Mouse (Mus musculus): ENCODE data around the gene Tgfbrap1. TPM values are rescaled to one million over a fixed set of nuclear protein-coding genes. Genes with fewer than 3 reads are reported as not detected.
A peak's percentile ranks its signal among the peaks of the same experiment; 100 is the strongest.

The Tgfbrap1 gene
- polyA plus RNA-seq (2015; fragmentation: Nextera tagmentation; extraction: Ambion mirVana): 18.1 and 18.2 TPM in 2 replicates

DNA sequence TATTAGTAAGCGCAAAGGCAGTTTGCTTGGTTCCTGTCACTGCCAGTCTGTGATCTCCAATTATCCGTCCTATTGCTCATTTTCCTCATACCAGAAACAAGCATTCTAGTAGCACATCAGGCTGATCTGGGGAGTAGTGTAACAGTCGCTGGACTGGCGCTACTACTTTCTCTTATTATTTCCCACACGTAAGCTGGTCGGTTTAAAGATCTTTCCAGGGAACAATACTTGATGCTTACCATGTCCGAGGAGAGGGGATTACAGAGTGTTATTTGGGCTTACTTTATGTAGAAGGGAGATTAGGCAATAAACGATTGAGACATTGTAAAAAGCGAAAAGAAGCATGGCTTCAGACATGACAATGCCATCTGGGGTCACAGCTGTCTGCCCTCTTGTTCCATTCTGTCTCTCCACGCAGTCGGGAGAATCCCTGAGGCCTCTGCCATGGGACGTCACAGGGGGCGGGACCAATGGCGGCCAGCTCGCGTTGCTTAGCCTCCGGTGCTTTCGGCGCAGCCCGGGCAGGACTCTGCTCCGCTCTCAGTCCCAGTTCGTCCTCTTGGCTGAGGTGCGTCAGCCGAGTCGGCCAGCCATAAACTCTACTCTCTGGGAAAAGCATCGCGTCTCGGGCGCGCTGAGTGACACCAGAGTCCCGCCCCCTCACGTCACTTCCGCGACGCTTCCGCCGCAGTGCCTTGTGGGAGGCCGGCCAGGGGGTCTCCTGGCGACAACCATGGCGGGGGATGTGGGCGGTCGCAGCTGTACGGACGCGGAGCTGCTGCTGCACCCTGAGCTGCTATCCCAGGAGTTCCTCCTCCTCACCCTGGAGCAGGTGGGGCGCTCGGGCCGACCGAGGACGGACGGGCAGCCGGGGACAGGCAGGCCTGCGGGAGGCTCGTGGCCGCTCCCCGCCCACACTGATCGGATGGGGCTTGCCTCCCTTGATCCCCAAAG is at the start of gene Tgfbrap1, which contains the start of gene AI597479:
Tgfbrap1 (minus strand) TSS at position 607 of the 954 bp plus-strand sequence.
AI597479 (plus strand) TSS at position 680 of the 954 bp plus-strand sequence.
- Histone ChIP-seq H3K27me3 (no peaks in the 10 kb centered on the region), H3K4me3 (peak within 1 kb of the TSS; percentile 64), H3K36me3 (peaks cover 15% of the 10 kb centered on the region), H3K4me1 (peaks cover 31% of the 10 kb centered on the region), H3K27ac (replicated peaks) (peak within 1 kb of the TSS; percentile 98), H3K9ac (replicated peaks) (peak within 1 kb of the TSS; percentile 90), H3K4me2 (replicated peaks) (peak within 1 kb of the TSS; percentile 73), H3K9me3 (no peaks in the 10 kb centered on the region)
- ATAC-seq (replicated peaks): peak; percentile 96
- WGBS: under 1% methylated on average over 57 of the region's 57 CpGs

DNA sequence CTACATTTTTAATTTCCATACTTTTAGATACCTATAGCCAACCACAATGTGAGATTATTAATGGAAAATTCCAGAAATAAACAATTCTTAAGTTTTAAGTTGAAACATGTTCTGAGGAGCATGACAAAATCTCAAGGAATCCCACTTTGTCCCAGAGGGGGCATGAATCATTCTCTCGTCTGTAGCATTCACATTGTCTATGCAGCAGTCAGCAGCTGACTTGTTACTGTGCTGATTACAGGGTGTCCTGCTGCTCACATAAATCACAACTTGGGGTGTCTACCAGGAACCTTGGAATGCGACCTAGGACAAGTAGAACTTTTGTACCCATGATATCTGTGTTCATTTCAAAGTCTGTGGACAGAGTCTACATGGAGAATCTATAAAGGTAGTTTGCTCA is 49.0 kb upstream of the Tgfbrap1 start:
- ATAC-seq (replicated peaks): no peak
- H3K9me3 ChIP-seq: no peaks in the 10 kb centered on the region
- H3K27me3 ChIP-seq: no peaks in the 10 kb centered on the region
- H3K9ac ChIP-seq (replicated peaks): no peak overlapping the region
- peaks cover 4% of the 10 kb centered on the region; the same call in 1 of the 2 replicates for H3K4me1 ChIP-seq
- no peak overlapping the region for H3K4me3 ChIP-seq
- H3K4me2 ChIP-seq (replicated peaks): no peak overlapping the region
- H3K27ac ChIP-seq (replicated peaks): no peak overlapping the region
- H3K36me3 ChIP-seq: no peaks in the 10 kb centered on the region
- 66% methylated on average over 2 of the region's 2 CpGs for WGBS

DNA sequence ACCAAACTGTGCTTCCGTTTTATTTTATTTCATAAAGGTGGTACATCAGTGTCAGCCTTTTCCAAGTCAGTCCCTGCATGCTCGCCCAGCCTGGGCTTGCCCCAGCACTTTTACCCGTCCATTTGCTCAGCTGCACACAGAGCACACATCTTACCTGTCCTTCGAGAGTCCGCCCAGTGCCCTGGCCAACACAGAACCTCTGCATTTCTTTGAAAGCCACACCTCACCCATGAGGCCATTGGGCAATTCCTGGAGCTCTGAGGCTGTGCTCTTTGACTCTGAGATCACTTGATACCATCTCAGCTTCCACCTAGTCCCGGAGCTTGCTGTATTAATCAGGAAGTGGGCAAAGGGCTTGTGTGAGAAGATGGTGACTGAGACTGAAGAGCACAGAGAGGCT is 47.0 kb upstream of the Tgfbrap1 start:
- no peak for ATAC-seq (replicated peaks)
- Histone ChIP-seq H3K9ac (replicated peaks) (no peak overlapping the region), H3K4me3 (no peak overlapping the region), H3K36me3 (no peaks in the 10 kb centered on the region), H3K4me2 (replicated peaks) (no peak overlapping the region), H3K27ac (replicated peaks) (no peak overlapping the region), H3K4me1 (peaks cover 11% of the 10 kb centered on the region; the same call in 1 of the 2 replicates), H3K27me3 (no peaks in the 10 kb centered on the region), H3K9me3 (no peaks in the 10 kb centered on the region)
- 91% methylated on average over 6 of the region's 6 CpGs for WGBS

DNA sequence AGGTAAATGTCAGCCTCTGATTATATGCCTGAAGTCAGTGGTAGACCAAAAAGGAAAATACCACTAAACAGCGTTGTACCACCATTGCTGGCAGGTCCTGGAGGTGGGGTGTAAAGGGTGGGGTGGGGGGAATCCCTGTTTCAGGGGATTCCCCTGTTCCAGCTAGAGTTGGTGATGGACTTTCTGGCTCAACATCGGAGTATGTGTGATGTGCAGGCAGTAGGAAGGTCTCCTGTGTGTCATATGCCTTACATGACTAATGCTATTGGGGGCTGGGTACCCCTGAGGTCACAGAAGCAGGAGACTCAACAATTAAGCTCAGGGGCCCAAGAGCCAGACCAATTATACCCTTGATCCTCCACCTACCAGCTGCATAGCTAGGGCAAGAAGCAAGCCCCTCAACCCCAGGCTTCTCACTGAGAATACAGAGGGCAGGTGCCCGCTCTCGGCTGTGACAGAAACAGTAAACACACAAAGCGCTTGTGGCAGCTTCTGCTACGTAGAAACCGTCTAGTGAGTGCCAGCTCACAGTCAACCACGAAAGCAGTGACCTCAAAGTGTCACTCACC is 46.0 kb upstream of the Tgfbrap1 start:
- WGBS: 80% methylated on average over 8 of the region's 8 CpGs
- H3K27ac ChIP-seq (replicated peaks): no peak overlapping the region
- ATAC-seq (replicated peaks): no peak
- no peak overlapping the region for H3K4me3 ChIP-seq
- no peaks in the 10 kb centered on the region for H3K36me3 ChIP-seq
- H3K4me2 ChIP-seq (replicated peaks): no peak overlapping the region
- H3K4me1 ChIP-seq: peaks cover 11% of the 10 kb centered on the region; the same call in 1 of the 2 replicates
- no peaks in the 10 kb centered on the region for H3K27me3 ChIP-seq
- H3K9ac ChIP-seq (replicated peaks): no peak overlapping the region
- H3K9me3 ChIP-seq: no peaks in the 10 kb centered on the region

DNA sequence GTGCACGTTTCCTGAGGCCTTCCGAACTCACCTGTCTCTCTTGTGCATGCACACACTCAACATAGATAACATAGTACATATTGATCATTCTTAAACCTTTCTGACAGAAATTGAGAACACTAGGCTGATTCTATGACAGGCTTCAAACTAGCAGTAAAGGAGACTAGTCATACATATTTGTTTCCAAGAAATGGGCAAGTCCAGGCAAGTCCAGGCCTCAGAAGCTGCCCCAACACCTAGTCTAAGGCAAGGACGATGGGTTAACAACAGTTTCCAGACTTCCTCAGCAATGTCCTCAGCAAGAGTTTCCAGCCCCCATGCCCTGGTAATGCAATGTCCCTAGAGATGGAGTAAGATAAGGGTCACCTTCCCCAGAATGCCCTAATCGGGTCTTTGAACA is 45.4 kb upstream of the Tgfbrap1 start:
- Histone ChIP-seq H3K27me3 (no peaks in the 10 kb centered on the region), H3K36me3 (no peaks in the 10 kb centered on the region), H3K27ac (replicated peaks) (no peak overlapping the region), H3K4me2 (replicated peaks) (no peak overlapping the region), H3K4me3 (no peak overlapping the region), H3K9me3 (no peaks in the 10 kb centered on the region), H3K4me1 (peaks cover 11% of the 10 kb centered on the region; the same call in 1 of the 2 replicates), H3K9ac (replicated peaks) (no peak overlapping the region)
- 90% methylated on average over 4 of the region's 4 CpGs for WGBS
- ATAC-seq (replicated peaks): no peak

DNA sequence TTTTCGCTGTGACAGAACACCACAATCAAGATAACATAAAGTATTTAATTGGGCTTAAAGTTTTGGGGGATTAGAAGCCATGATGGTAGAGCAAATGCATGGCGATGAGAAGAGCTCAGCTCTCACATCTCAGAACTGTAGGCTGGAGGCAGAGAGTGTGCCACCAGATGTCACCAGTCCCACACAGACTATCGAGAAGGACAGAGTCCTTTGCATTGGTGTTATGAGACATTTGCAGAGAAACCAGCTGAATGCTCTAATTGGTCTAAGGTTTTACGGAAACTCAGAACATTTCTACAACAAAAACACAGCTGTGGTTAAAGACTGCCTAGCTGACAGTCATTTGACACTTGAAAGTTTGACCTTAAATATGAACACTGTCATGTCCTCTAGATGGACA is 44.8 kb upstream of the Tgfbrap1 start:
- Histone ChIP-seq H3K36me3 (no peaks in the 10 kb centered on the region), H3K27ac (replicated peaks) (no peak overlapping the region), H3K4me1 (peaks cover 11% of the 10 kb centered on the region; the same call in 1 of the 2 replicates), H3K9ac (replicated peaks) (no peak overlapping the region), H3K27me3 (no peaks in the 10 kb centered on the region), H3K9me3 (no peaks in the 10 kb centered on the region), H3K4me2 (replicated peaks) (no peak overlapping the region), H3K4me3 (no peak overlapping the region)
- no peak for ATAC-seq (replicated peaks)
- 67% methylated on average over 4 of the region's 4 CpGs for WGBS

DNA sequence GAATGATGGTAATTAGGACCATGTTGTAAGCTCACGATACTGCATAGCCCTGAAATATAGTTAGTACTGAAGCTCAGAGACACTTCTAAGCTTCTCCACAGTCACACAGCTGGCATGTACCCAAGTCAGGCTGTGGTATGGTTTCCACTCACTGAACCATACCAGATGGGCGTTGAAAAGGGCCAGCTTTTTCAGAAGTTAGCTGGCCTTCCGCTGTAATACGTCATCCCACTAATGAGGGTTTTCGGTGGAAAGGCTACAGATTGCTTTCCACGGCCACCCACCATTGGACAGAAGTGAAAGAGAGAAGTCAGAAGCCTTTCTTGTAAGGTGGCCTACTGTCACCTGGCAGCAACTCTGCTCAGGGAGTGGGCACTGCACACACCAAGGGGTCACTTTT is 44.4 kb upstream of the Tgfbrap1 start:
- H3K9ac ChIP-seq (replicated peaks): no peak overlapping the region
- 48% methylated on average over 6 of the region's 6 CpGs for WGBS
- no peaks in the 10 kb centered on the region for H3K9me3 ChIP-seq
- no peak overlapping the region for H3K4me2 ChIP-seq (replicated peaks)
- no peak overlapping the region for H3K4me3 ChIP-seq
- H3K4me1 ChIP-seq: peaks cover 11% of the 10 kb centered on the region; the same call in 1 of the 2 replicates
- H3K36me3 ChIP-seq: no peaks in the 10 kb centered on the region
- H3K27me3 ChIP-seq: no peaks in the 10 kb centered on the region
- no peak overlapping the region for H3K27ac ChIP-seq (replicated peaks)
- ATAC-seq (replicated peaks): 0 out of 2 replicates have a peak, but pooled peaks have one; percentile 11

DNA sequence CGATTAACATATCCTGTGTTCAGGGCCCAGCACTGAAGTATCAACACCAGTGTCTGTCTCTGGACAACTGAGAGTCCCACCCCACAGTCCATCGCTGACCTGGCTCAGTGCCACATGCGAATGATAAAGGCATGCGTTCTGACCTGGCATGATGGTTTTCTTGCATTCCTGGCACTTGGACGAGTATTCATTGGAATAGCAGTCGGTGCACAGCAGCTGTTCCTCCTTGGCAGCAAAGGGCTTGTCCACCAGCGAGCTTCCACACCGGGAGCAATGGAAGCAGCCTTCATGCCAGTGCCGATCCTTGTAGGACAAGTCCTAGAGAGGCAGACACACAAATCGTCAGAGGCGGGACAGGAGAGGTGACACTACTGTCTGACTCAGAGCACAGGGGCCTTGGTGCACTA is 43.1 kb upstream of the Tgfbrap1 start:
- Histone ChIP-seq H3K9me3 (no peaks in the 10 kb centered on the region), H3K4me2 (replicated peaks) (no peak overlapping the region), H3K9ac (replicated peaks) (no peak overlapping the region), H3K27ac (replicated peaks) (peak overlapping the region; percentile 13; the same call in 1 of the 2 replicates), H3K27me3 (no peaks in the 10 kb centered on the region), H3K4me3 (no peak overlapping the region), H3K36me3 (no peaks in the 10 kb centered on the region), H3K4me1 (peaks cover 14% of the 10 kb centered on the region; the same call in 1 of the 2 replicates)
- ATAC-seq (replicated peaks): no peak
- WGBS: 70% methylated on average over 11 of the region's 11 CpGs

DNA sequence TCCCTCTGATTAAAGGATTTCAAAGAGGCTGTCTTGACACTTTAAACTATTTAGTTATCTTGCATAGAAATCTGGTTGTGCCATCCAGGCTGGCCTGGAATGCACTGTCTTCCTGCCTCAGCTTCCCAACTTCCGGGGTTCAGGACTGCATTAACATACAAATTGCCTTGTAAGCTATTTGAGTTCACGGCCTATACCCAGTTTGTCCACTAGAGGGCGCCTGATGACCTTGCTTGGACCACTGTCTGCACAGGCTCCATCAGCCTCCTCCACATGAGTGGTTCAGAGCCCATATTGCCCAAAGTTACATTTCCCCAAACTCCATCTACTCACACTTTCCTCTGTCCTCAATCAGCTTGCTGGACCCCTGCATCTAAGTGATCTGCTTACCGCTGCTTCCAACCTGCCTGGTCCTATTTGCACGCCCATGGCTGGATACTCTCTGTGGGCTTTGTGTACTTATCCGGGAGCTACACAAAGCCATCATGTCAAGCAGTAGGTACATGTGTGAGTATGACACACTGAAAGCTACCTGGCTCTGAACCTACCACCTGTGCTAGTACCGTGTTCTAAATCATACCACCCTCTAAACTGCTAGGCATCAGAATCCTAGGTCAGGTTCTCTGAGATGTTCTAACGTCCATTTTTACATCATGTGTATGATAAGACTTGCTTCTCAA is 41.3 kb upstream of the Tgfbrap1 start:
- peak; percentile 66 for ATAC-seq (replicated peaks)
- Histone ChIP-seq H3K9ac (replicated peaks) (no peak overlapping the region), H3K36me3 (no peaks in the 10 kb centered on the region), H3K4me3 (no peak overlapping the region), H3K27me3 (no peaks in the 10 kb centered on the region), H3K4me2 (replicated peaks) (no peak overlapping the region), H3K9me3 (no peaks in the 10 kb centered on the region), H3K4me1 (peaks cover 17% of the 10 kb centered on the region; the same call in 1 of the 2 replicates), H3K27ac (replicated peaks) (no peak overlapping the region)
- WGBS: 51% methylated on average over 8 of the region's 8 CpGs

DNA sequence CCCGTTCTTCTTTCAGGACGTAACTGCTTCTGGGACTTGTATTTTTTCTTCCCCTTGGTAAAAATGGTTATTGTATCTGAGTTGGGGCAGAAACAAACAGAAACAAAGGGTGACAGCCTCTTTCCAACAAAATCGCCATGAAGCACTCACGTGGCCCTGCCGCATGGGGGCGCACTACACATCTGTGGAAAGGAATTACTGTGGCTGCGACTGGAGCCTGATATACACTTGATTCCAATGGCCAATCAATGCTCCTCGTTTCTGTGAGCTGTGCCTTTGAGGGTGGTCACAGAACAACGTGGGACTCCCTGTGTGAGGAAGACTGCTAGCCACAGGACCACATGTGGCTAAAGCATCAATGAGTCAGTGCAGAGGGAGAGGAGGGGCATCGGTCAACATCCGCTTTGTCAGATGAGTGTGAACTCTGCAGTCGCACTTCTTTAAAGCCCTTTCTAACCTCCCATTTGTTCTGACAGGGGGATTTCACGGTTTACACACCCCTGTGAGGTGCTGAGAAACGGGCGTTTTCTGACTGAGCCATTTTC is 39.9 kb upstream of the Tgfbrap1 start:
- peaks cover 17% of the 10 kb centered on the region; the same call in 1 of the 2 replicates for H3K4me1 ChIP-seq
- H3K36me3 ChIP-seq: no peaks in the 10 kb centered on the region
- no peak overlapping the region for H3K9ac ChIP-seq (replicated peaks)
- ATAC-seq (replicated peaks): no peak
- peak overlapping the region; percentile 58 for H3K27ac ChIP-seq (replicated peaks)
- H3K4me2 ChIP-seq (replicated peaks): no peak overlapping the region
- WGBS: 80% methylated on average over 15 of the region's 15 CpGs
- no peaks in the 10 kb centered on the region for H3K27me3 ChIP-seq
- H3K4me3 ChIP-seq: no peak overlapping the region
- no peaks in the 10 kb centered on the region for H3K9me3 ChIP-seq

DNA sequence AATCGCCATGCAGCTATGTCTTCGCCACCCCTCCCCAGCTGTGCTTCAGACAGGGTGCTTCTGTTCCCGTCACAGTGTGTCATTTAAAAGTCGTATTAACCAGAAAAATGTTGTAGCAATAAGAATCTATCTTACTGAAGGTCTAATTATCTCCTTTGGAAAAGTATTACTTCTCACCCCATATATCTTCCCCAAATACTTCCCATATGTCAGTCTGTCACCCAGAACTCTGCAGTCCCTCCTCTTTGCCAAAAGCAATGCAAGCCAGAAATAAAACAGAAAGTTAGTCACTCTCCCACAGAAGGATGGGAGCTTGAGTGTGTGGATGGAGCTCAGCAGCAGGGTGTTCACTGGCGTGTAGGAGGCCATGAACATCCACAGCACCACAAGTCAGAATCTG is 38.9 kb upstream of the Tgfbrap1 start:
- ATAC-seq (replicated peaks): peak; percentile 79
- Histone ChIP-seq H3K9me3 (no peaks in the 10 kb centered on the region), H3K4me2 (replicated peaks) (no peak overlapping the region), H3K27me3 (no peaks in the 10 kb centered on the region), H3K4me3 (no peak overlapping the region), H3K4me1 (peaks cover 13% of the 10 kb centered on the region; the same call in 1 of the 2 replicates), H3K9ac (replicated peaks) (no peak overlapping the region), H3K36me3 (no peaks in the 10 kb centered on the region), H3K27ac (replicated peaks) (peak overlapping the region; percentile 89)
- 70% methylated on average over 5 of the region's 5 CpGs for WGBS

All from forebrain, embryonic 15.5 days (tissue).